Mouse (Mus musculus) E14TG2a.4 (cell line): ENCODE data around the gene Mip.

ENCODE experiments used
- CTCF ChIP-seq: conservative IDR thresholded peaks from 2 replicates; pipeline ENCODE4 v1.5.1; 2014; ENCODE audit warnings: low read length
- POU5F1 ChIP-seq: IDR thresholded peaks from 2 replicates; pipeline ENCODE4 v1.6.1; 2014; ENCODE audit warnings: low read length, borderline replicate concordance

GRCm38 (mm10) chr10:128204941-128205340 is 20.7 kb upstream of the Mip start:
- TF ChIP-seq CTCF (no peak), POU5F1 (no peak)
